Mouse (Mus musculus): ENCODE measurements around the gene Syt9.

The Syt9 gene

DNA sequence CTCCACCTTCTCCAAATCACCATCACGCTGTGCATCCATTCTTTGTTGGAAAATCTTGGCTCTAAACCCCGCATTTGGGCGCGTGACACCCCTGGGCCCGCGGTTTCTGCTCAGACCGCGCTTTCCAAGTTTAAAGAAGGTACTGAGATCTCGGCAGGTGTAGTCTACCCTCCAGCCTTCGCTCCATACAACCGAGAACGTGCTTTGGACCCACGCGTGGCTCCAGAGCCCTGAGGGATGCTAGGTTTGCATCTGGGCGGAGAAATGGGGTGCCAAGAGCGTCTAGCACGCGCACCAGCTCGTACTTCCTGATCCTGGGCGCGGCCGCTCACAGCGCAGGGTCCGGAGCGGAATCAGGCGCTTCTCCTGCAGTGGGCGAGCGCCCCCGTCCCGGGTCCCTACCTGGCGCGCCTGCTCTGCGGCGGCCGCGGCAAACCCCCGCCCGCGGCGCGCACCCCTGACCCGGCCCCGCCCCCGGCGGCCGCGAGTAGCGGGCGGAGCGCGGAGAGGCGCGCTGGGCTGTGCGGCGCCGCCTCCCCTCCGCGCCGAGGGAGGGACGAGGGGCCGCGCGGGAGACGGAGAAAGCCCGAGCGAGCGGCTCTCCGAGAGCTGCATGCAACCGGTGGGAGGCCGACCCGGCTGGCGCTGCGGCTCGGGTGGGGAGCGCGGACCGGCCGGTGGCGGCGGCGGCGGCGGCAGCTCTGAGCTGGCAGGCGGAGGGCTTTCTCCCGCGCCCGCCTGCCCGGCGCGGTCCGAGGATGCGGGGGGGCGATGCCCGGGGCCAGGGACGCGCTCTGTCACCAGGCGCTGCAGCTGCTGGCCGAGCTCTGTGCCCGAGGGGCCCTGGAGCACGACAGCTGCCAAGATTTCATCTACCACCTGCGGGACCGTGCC, at the start of gene Syt9:
Gene Syt9, plus strand, starts transcription at position 497 of the 894 bp plus-strand sequence.
- DNase-seq = peak; percentile 63

DNA sequence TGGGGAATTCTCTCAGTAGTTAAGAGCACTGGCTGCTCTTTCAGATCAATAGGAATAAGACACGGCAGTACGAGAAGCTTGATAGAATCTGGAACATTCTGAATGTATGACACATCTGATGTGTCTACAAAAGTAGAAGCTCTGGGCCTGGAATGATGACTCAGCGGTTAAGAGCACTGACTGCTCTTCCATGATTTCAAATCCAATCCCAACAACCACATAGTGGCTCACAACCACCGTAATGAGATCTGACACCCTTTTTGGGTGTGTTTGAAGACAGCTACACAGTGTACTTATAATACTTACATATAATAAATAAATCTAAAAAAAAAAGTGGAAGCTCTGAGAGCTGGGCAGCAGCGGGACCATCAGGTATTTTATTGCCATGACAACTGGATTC, 31.5 kb upstream of the Syt9 start:
- DNase-seq = no peak

DNA sequence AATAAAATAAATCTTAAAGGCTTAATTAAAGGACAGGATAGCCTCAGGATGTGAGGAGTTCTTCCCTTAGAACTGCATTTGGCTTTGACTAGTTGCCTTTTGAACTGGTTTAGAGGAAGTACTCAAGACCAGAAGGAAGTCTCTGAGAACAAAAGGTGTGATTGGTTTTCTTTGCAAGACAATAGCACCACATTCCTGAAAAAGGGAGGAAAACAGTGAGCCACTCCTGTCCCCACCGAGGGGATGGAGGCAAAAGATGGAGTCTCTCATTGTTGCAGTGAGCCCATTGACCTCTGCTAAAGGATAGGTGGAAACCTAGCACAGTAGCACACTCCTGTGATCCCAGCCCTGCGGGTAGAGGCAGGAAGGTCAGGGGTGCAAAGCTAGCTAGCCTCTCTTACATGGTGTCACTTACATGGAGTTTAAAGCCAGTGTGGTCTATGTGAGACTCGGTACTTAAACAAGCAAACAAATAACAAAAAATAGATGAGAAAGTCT, 30.9 kb upstream of the Syt9 start:
- DNase-seq = no peak

DNA sequence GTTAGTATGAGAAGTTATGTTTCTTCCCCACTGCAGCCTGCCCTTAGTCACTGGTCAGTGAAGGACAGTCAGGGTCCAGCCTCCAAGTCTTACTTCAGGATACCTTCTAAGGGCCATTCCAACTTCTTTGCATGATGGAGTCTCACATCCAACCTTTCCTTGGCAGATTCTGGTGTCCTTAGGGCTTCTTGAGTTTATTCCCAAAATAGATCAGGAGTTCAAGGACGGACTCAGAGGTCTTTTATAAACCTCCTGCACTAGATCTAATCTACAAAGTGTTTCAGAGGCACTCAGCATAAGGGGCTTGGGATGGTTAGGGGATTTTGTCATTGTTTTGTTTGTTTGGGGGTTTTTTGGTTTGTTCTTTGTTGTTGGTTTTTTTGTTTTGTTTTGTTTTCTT, 30.3 kb upstream of the Syt9 start:
- no peak for DNase-seq

DNA sequence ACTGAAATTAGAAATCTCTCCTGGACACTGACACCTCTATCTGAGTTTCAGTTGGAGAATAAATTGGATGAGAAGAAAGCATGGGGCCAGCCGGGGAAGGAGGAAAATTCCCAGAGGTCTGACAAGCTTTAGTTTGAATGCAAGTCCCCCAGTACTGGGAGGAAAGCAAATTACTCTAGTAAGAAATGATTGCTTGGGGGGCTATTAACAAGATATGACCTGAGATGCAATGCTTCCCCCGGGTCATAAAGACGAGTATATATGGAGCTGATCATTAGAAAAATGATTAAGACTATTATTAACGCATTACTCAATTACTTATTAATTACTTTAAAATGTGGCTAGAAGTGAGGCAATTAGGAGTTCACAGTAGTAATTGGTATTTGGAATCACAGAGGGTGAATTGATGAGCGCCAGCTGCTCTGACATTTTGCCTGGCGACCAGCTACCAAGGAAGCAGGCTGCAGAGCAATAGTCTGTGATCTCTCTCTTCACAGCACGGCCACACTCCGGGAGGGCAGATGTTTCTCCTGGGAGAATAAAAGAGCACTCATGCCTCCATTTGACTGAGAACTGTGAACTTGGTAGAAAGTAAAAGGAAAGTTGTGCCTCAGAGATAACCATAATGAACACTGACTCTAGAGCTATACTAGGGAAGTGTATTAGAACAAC, 28.9 kb upstream of the Syt9 start:
- DNase-seq = no peak

DNA sequence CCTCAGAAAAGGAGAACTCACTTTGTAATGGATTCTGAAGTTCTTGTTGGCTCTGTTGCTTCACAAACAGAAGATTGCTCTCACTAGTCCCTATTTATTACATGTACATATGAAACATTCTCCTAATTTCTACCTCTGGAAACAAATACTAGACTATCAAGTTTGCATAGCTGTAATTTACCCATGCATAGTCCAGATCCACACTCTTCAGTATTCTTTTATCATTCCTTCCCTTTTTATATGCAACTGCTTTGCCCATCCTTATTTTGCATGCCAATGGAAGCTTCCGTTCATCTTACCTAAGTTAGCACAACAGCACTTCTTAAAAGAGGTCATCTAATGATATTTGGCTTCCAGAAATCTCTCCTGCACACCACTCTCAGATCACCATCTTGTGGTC, 21.3 kb upstream of the Syt9 start:
- no peak for DNase-seq

DNA sequence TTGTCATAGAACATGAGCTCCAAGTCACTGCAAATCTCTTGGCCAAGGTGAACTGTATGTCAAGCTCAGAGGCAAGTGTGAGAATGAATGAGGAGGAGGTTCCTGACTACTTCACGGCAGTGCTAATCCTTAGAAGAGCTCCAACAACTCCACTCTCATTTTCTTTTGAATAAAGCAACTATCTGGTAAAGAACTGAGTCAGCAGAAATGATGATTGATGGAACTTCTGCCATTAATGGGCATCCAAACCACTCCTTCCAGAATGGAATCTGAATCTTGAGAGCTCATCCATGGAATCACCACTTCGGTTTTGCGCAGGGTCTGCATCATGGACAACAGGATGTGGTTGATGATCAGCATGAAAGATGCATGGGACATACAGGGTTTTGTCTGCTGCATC, 8.4 kb upstream of the Syt9 start:
- no peak for DNase-seq

DNA sequence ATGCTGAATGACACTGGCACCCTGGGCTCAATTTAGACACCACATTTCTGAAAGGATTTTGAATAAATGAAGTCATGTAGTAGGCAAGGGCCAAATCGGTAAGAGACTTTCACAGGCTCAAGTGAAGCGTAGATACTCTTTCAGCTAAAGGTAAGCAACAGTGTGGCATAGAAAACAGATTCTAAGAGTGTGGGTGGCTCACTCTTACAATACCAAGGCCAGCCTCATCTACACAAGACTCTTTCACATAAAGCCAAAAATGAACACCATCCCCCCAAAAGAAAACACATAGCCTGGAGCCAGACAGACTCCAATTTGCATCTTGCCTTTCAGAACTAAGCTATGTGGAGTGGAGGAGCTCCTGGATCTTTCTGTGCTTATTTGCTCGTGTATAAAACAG, 7.9 kb upstream of the Syt9 start:
- no peak for DNase-seq

DNA sequence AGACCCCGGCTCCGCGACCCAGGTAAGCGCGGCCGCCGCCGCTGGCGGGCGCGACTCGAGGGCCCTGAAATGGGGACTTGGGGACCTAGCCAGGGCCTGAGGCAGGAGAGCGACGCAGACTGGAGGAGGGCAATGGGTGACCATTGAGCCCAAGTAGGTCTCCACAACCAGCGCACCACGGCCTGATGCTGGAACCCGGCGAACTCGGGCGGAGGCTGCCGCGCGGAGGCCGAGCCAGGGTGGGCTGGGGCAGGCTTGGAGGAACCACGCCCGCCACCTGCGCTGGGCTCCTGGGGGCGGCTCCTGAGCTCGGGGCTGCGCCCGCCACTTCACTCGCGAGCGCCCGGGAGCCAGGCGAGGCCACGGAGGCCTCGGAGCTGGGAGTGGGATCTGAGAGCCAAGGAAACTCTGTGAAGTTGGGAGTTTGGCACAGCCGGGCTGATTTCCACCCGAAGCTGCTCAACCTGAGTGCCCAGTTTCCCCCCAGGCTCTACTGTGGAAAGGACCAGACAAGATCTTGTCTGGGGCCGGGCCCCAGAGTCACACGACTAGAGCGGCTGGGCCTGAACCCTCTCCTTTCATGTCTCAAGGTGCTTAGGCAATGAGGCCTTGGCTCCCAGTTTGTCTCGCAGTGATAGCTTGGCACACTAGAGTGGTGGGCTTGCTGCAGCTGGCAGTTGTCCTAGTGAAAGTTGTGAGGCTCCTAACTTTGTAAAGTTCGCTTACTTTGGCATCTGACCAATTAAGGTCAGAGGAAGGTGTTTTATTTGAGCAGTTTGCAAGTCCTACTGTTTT, 795 bp downstream of the Syt9 start:
- DNase-seq = peak; percentile 22

DNA sequence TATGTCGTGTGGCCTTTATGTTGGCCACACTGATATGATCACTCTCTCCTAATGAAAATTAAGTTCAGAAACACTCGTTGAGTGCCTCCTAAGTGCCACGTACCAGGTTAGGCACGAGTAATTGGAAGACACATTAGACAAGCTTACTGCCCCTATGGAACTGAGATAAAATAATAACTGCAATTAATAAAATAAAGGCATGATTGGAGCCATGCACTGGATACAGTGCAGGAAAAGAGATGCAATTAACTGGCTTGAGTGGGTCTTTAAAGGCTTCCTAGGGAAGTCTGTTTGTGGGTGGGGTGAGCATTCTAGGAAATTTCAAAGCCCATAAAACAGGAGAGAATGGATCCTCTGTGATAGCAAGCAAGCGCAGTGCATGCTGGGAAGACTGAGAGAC, 10.0 kb downstream of the Syt9 start:
- no peak for DNase-seq

DNA sequence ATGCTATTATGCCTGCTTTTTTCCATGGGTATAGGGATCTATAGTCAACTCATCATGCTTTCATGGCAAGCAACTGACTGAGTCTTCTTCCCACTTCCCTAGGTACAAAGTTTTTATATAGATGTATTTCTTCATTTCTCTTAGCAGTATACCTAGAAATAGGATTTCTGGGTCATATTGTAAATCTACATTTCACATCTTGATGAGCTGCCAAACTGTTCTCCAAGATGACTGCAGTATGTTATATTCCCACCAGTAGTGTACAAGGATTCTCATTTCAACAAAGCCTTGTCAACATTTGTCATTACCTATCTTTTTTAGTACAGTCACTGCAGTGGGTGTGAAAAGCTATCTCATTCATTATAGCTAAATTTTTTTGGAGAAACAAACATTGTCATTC, 19.1 kb downstream of the Syt9 start:
- DNase-seq = no peak

DNA sequence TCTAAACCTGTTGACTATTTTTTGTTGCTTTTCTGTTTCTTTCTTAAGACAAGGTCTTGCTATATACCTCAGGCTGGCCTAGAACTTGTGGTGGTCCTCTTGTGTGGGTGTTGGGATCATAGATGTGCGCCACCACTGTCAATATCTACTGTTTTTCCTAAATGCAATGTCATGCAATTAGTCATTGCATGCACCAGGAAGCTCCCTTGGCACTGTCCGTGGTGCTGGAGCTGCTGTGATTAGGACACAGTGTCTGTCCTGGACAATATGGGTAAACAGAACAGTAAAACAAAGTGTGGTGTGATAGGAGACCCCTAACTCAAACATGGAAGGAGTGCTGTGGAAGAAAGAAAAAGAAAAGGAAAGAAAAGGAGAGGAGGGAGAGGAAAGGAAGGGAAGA, 22.2 kb downstream of the Syt9 start:
- DNase-seq = peak; percentile 73

DNA sequence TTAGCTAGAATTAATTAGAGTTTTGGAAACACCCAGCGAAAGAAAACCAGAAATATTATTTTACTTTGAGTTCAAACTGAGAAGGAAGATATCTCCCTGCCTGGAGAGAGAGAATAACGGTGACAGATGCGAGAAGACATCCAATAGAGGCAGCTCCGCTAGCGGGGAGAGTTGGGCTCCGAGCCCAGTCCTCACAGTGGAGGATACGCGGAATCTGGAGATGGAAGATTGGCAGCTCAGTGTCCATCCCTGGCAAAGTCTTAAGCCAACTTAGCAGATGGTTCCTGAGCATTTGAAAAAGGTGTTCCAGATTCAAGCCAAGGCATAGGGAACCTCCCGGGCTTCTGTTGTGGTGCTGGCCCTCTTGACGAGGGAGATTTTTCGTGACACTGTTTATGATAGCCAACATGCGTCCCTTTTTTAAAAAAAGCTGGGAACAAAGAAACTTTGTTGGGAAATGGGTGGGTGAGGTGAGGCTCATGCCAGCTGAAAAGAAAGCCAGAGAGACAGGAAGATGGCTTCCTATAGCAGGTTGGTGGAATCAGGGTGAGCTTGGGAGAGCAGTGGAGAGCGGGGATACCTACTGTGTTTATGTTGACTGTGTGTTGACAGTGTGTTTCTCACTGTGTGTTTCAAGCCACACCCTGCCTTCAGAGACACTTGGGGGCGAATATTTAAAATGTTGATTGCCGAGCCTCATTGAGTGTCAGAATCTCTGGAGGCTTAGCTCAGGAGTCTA, 29.7 kb downstream of the Syt9 start:
- DNase-seq = no peak

DNA sequence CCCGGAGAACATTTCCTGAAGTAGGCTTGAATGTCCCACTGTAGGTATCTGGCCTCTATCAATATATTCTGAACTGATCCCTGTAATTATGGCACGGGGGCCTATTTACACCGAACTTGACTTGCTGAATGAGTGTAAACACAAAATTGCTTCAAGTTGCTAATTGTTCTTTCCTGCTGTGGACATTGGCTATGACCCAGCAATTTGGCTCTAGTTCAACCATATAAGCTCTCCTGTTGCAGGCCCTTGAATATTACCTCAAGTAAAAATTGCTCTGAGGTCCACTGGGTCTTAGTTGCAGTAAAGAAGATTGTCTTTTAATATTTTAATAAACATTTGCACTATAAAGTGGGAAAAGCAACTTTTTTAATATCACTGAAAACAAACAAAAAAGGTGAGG, 32.7 kb downstream of the Syt9 start:
- no peak for DNase-seq

DNA sequence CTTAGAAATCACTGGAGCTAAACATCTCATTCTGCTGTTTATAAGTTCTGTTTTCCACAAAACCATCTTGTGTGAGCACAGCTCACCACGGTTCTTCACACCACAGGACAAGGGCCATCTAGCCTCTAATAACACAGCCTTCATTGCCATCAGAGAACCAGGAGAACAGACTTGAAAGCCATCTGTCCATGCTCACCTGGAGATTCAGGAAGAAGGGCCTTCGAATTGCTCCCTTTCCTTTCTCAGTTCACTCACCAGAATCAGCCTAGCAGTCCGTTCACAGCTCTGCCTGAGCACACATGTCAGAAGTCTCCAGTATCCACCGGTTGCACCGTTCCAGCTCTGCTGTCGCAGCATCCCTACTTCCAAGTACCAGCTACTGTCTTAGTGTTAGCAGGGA, 44.4 kb downstream of the Syt9 start:
- DNase-seq = no peak

DNA sequence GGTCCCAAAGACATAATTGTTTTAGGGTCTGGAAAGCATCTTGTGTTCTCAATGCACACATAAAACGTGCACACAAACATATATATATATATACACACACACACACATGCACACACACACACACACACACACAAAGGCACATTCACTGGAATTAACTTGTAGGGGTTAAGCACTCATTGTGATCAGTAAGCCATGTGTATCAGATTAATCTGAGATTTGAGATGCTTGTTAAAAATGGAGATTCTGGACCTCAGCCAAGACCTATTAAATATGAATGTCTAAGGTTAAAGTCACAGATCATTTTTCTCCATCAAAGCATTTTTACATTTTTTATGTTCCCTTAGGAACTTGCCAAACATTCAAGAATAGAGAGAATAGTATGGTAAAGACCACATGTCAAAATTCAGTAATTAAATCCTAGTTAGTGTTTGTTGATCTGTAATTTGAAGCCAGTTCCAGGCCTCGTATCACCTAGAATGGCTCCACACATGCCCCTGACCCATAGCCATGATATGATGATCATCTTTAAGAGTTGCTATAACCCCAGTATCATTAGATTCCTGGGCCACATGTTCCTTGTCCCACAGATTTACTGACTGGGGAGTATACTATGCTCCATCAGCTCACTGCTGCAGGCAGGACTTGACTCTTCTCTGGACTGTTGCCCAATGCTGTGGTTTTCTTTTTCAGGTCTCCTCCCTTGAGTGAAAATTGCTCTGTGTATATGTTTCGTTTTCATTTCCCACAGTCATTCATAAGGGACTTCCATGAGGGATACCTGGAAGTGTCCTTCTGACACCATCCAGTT, 46.7 kb downstream of the Syt9 start:
- DNase-seq = no peak

DNA sequence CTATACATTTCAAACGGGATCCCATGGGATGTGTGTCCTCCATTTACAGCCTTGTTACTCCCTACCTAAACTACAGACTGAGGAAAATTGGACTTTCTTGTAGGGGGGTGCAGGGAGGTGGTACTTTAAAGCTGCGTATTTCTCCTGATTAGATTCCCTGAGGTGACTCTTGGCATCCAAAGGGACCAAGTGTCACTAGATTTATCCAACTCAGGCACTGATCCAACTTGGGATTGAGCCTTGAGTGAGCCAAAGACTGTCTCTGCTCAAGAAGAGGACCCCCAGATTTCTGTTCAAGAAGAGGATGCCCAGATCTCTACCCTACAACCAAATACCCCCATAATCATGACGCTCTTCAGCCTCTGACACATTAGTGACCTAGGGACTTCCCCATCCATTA, 66.9 kb downstream of the Syt9 start:
- DNase-seq = no peak

DNA sequence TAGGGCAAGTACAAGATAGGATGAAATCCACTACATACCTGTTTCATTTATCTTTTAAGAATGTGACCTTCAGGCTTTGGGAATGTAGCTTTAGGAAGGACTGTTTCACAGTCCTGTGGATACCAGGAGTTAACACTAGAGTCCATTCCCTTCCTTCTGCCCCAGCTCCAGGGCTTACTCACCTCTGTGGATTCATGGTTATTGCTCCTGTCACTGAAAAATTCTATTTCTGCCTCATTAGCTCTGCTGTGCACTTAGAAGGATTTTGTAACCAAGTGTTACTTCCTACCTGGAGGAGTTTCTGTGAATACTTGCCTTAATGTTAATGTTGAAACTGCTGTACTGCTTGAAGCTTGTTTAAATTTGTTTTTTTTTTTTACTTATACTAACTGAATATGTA, 74.1 kb downstream of the Syt9 start:
- DNase-seq = no peak

DNA sequence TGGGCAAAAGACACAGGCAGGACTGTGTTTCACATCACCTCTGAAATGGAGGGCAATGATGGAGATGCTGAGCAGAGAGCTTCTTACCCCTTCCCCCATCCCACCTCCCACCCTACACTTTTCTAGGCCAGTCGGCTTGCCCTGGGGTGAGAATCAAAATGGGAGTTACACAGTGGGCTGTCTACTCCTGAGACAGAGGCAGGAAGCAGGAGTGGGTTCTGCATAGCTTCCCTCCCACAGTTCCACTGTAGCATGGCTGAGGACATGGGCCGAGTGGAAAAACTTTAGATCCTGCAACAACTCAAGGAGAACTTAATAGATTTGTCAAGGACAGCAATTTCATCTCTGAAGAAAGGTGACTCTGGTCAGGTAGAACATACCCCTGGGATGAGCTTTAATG, 84.1 kb downstream of the Syt9 start:
- no peak for DNase-seq

DNA sequence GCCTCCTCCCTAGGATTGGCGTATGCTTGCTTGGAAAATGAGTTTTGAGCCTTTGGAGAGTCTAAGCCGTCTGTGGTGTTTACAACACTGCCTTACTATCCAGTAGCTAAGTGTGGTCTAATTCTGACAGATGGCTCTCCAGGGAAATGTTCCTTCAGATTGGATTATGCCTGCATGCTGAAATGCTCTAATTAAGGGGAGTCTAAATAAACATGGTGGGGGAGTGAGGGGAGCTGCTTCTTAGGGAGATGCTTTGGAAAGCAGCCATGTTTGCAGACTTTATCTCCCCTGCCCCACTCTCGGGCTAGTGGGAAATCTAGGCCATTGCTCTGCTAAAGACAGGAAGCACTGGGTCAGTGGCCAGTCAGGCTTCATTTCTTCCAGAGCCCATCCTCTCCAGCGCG, 84.6 kb downstream of the Syt9 start:
- peak; percentile 55 for DNase-seq

DNA sequence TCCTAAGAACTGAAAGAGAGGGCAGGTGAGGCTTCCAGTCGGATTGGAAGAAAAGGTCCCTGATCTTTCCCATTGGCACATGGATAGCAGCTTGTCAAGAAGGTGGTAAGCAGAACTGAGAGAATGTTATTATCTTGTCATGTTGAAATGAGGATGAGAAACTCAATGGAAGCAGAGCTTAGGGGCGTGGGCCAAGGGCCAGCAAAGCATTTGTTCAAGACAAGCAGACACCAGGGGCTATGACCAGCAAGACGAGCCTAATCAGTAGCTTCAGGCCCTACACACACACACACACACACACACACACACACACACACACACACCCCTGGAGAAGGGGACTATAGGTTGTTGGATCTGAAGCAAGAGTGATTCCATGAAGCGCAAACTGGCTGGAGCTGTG, 90.6 kb downstream of the Syt9 start:
- no peak for DNase-seq
